Comparison of ENCODE assay signal across 9 mouse cellular contexts in genomic region chr7:71471319-71471657, GRCm38 (mm10).
DNase-seq lines count a peak whose midpoint lies in the region; ATAC-seq and TF ChIP-seq lines count a peak whose summit lies in the region.
"Had no signal": no experiment of that assay in that cellular context is flagged by ENCODE, and none has a peak within 500 bp of the region (broad histone marks: within the 10 kb centered on the region; RNA-seq: fewer than 3 reads in every experiment).

No protein-coding gene starts in this region.

- H3K4me2 ChIP-seq in forebrain, embryonic 15.5 days (replicated peaks) = no peak overlapping the region
- no peak overlapping the region for H3K4me2 ChIP-seq in forebrain, embryonic 11.5 days (ENCODE audit: low read depth, low read length, severe bottlenecking)

- TF ChIP-seq CTCF in kidney, adult 2 months (conservative IDR thresholded peaks at IDR 0.05; ENCODE audit: insufficient read depth, insufficient read length, low read depth, low read length) = no peak

- no peak overlapping the region for H3K9ac ChIP-seq in forebrain, embryonic 15.5 days (replicated peaks)
- no peak overlapping the region for H3K9ac ChIP-seq in forebrain, embryonic 11.5 days (ENCODE audit: low read length)

- peak overlapping the region; percentile 59; the same call in 1 of the 2 replicates for H3K27ac ChIP-seq in forebrain, embryonic 15.5 days (replicated peaks)
- no peak overlapping the region for H3K27ac ChIP-seq in forebrain, embryonic 11.5 days (ENCODE audit: low read depth, low read length)
- H3K27ac ChIP-seq in kidney, adult 2 months (ENCODE audit: insufficient read depth, low read depth, low read length) = peak overlapping the region; percentile 28; the same call in 1 of the 2 replicates

- H3K9me3 ChIP-seq in forebrain, embryonic 15.5 days = no peaks in the 10 kb centered on the region
- H3K9me3 ChIP-seq in forebrain, embryonic 11.5 days (ENCODE audit: control insufficient read depth, low read length) = no peaks in the 10 kb centered on the region

- ATAC-seq in forebrain, embryonic 15.5 days (replicated peaks) = no peak
- no peak for ATAC-seq in forebrain, embryonic 11.5 days (replicated peaks; ENCODE audit: low FRiP score)

- no peaks in the 10 kb centered on the region for H3K36me3 ChIP-seq in forebrain, embryonic 15.5 days
- H3K36me3 ChIP-seq in forebrain, embryonic 11.5 days (ENCODE audit: control insufficient read depth, insufficient read depth, low read length) = no peaks in the 10 kb centered on the region
- no peaks in the 10 kb centered on the region for H3K36me3 ChIP-seq in kidney, adult 2 months (ENCODE audit: control insufficient read depth, insufficient read depth, low read length)

- 68% methylated on average over 3 of the region's 3 CpGs for WGBS in forebrain, embryonic 15.5 days
- WGBS in forebrain, embryonic 11.5 days = 50% methylated on average over 3 of the region's 3 CpGs
- 26% methylated on average over 3 of the region's 3 CpGs for WGBS in kidney, adult 2 months

- no peak overlapping the region for H3K4me3 ChIP-seq in forebrain, embryonic 15.5 days
- H3K4me3 ChIP-seq in forebrain, embryonic 11.5 days (ENCODE audit: low read depth, low read length) = no peak overlapping the region
- H3K4me3 ChIP-seq in kidney, adult 2 months (ENCODE audit: insufficient read depth, low read depth, low read length) = no peak overlapping the region

- peaks cover 11% of the 10 kb centered on the region; the same call in 1 of the 2 replicates for H3K4me1 ChIP-seq in forebrain, embryonic 15.5 days
- no peaks in the 10 kb centered on the region for H3K4me1 ChIP-seq in forebrain, embryonic 11.5 days (replicated peaks; ENCODE audit: control insufficient read depth, insufficient read depth, low read length)
- peaks cover 4% of the 10 kb centered on the region; the same call in 1 of the 2 replicates for H3K4me1 ChIP-seq in kidney, adult 2 months (ENCODE audit: control insufficient read depth, insufficient read depth, low read length)

- TF ChIP-seq POLR2A in kidney, adult 2 months (IDR thresholded peaks at IDR 0.05; ENCODE audit: low read depth, low read length) = no peak

- DNase-seq in forebrain, embryonic 11.5 days (ENCODE audit: low spot score) = no peak
- DNase-seq in kidney, adult 2 months = no peak
- no peak for DNase-seq in kidney, postnatal 10 days
- DNase-seq in retina, embryonic 14.5 days (ENCODE audit: low spot score) = peak; percentile 16
- no peak for DNase-seq in retina, postnatal 1 day
- no peak for DNase-seq in right cerebral cortex, postnatal 10 days (ENCODE audit: low spot score in 2 of 2)
- DNase-seq in adrenal gland, adult 2 months = no peak
- DNase-seq: cerebellum, adult 11-12 months had no signal

- no peaks in the 10 kb centered on the region for H3K27me3 ChIP-seq in forebrain, embryonic 15.5 days
- no peaks in the 10 kb centered on the region for H3K27me3 ChIP-seq in forebrain, embryonic 11.5 days (ENCODE audit: control insufficient read depth, insufficient read depth, low read length)
- no peaks in the 10 kb centered on the region; the same call in 1 of the 2 replicates for H3K27me3 ChIP-seq in kidney, adult 2 months (replicated peaks; ENCODE audit: control insufficient read depth, insufficient read depth, low read length)
